Mouse (Mus musculus) stomach, postnatal 0 days (tissue): ENCODE measurements around the gene Etv5. TPM values are rescaled to one million over a fixed set of nuclear protein-coding genes. Genes with fewer than 3 reads are reported as not detected.

Source experiments
- ATAC-seq: fragments of 200-750 bp; cut with Nextera tagmentation; 2 replicates; pipeline ENCODE4 v1.8.0; 2017; ENCODE audit not compliant: low FRiP score, low TSS enrichment
- DNase-seq: peaks from one replicate; pipeline ENCODE4 v3.0.0-alpha.2; 2016; ENCODE audit warnings: low spot score
- H3K27ac ChIP-seq: fragments of 300-500 bp; sonication (generic); replicated peaks from 2 replicates; pipeline ENCODE4 v1.5.1; 2014; ENCODE audit warnings: mild to moderate bottlenecking, control low read depth
- H3K27me3 ChIP-seq: fragments of 300-500 bp; sonication (generic); 2 replicates; pipeline ENCODE4 v1.6.1; 2014; ENCODE audit warnings: low read length; ENCODE audit not compliant: control insufficient read depth, insufficient read depth
- H3K36me3 ChIP-seq: fragments of 300-500 bp; sonication (generic); 2 replicates; pipeline ENCODE4 v1.6.1; 2014; ENCODE audit warnings: low read length, mixed read lengths; ENCODE audit not compliant: control insufficient read depth, insufficient read depth
- H3K4me1 ChIP-seq: fragments of 300-500 bp; sonication (generic); replicated peaks from 2 replicates; pipeline ENCODE4 v1.6.1; 2014; ENCODE audit warnings: antibody characterized with exemption; ENCODE audit not compliant: control insufficient read depth, insufficient read depth
- H3K4me2 ChIP-seq: fragments of 300-500 bp; sonication (generic); replicated peaks from 2 replicates; pipeline ENCODE4 v1.6.1; 2014; ENCODE audit warnings: low read depth, mild to moderate bottlenecking, control low read depth, moderate library complexity
- H3K4me3 ChIP-seq: fragments of 300-500 bp; sonication (generic); 2 replicates; pipeline ENCODE4 v1.5.1; 2014; ENCODE audit warnings: low read depth, low read length, control low read depth
- H3K9ac ChIP-seq: fragments of 300-500 bp; sonication (generic); 2 replicates; pipeline ENCODE4 v1.6.1; 2014; ENCODE audit warnings: mild to moderate bottlenecking, low read length, control low read depth, mixed read lengths
- H3K9me3 ChIP-seq: fragments of 300-500 bp; sonication (generic); 2 replicates; pipeline ENCODE4 v1.6.1; 2016; ENCODE audit warnings: low read length; ENCODE audit not compliant: control insufficient read depth
- CTCF ChIP-seq: IDR thresholded peaks from 2 replicates; pipeline ENCODE4 v1.5.1; 2016; ENCODE audit warnings: antibody characterized with exemption, low read depth, mild to moderate bottlenecking, moderate library complexity
- EP300 ChIP-seq: optimal IDR thresholded peaks from 2 replicates; pipeline ENCODE3; 2016; ENCODE audit warnings: antibody characterized with exemption
- WGBS: fragments of 180-500 bp; shearing (Covaris S2); extraction: QIAGEN DNeasy Blood & Tissue Kit; methylation state at CpG from one replicate; pipeline ENCODE4 v1.1.7; 2014; 5-methylcytosine and 5-hydroxymethylcytosine counted together
- polyA plus RNA-seq: library from polyadenylated mRNA; unstranded; fragments of >200 nt; fragmentation: Nextera tagmentation; extraction: Ambion mirVana; gene quantifications from 2 replicates; pipeline ENCODE4 v1.2.1, GENCODE M21; 2015

Etv5 gene
- polyA plus RNA-seq, 1 experiment from 2014 or later = 6.0 TPM

DNA sequence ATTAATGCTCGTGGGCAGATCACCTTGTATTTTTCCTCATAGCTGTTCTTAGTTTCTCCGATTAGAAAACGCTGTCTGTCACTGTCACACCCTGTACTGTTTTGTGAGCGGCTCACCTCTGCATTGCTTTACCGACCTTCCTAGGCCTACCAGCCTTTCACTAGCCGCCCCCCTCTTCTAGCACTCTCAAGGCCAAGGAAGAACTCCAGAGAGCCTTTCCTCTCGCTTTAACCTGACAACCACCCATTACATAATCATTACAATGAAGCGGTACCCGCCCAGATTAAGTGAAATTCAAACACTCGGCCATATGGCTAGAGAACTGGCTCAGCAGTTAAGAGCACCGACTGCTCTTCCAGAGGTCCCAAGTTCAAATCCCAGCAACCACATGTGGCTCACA is 41.2 kb downstream of the Etv5 start:
- WGBS = 78% methylated on average over 11 of the region's 11 CpGs
- Histone ChIP-seq H3K4me3 (no peak overlapping the region), H3K36me3 (no peaks in the 10 kb centered on the region; the same call in 1 of the 2 replicates), H3K27me3 (no peaks in the 10 kb centered on the region), H3K9ac (no peak overlapping the region), H3K4me2 (no peak overlapping the region), H3K4me1 (no peaks in the 10 kb centered on the region), H3K27ac (no peak overlapping the region), H3K9me3 (no peaks in the 10 kb centered on the region)
- DNase-seq (no peak), ATAC-seq (no peak)
- no peak for TF ChIP-seq EP300
- no peak for TF ChIP-seq CTCF

DNA sequence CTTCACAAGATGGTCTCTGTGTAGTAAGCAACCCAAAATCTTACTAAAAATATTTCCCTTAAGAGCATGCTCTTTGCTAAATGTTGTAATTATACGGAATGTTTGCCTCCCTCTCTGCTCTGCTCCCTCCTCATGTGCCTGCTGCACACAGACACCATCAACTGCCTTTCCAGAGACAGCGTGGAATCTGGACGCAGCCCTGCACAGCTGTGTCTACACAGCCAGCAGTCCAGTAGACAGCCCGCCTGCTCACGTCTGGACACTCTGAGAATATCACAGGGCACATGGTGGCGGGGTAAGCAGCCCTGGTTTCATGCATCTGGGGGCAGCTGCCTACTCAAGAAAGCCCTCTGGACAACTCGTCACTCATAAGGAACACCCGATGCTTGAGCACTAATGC is 43.1 kb downstream of the Etv5 start:
- TF ChIP-seq EP300 = no peak
- no peak for TF ChIP-seq CTCF
- DNase-seq = no peak
- no peaks in the 10 kb centered on the region for H3K9me3 ChIP-seq
- H3K27me3 ChIP-seq = no peaks in the 10 kb centered on the region
- ATAC-seq = no peak
- no peak overlapping the region for H3K4me2 ChIP-seq
- 67% methylated on average over 8 of the region's 8 CpGs for WGBS
- no peaks in the 10 kb centered on the region; the same call in 1 of the 2 replicates for H3K36me3 ChIP-seq
- no peak overlapping the region for H3K27ac ChIP-seq
- H3K4me3 ChIP-seq = no peak overlapping the region
- H3K9ac ChIP-seq = no peak overlapping the region
- H3K4me1 ChIP-seq = no peaks in the 10 kb centered on the region

DNA sequence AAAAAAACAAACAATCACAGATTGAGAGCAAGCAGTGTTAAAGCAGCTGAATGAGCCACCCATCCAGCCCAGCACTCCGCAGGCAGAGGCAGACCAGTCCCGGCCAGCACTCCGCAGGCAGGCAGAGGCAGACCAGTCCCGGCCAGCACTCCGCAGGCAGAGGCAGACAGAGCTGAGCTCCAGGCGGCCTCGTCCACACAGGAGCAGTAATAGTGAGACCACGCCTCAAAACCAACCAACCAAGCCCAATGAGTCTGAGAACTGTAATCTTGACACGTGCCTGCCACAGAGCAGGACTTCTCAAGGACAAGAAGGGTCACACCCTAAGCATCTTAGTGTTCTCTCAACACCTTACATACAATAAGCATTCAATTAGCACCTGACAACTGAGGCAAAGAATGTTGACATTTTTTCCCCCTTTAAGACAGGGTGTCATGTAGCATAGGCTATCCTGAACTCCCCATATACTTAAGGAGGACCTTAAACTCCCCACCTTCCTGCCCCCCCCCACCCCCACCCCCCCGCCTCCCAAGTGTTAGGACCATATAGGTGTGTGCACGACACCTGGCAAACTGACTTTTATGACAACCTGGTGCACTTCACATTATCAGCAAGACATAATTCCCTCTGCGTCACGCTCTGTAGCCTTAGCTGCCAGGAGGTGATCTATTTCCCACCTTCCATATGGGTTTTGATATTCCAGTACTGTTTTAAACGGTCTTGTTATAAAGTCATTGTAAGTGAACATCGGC is 44.2 kb downstream of the Etv5 start:
- no peaks in the 10 kb centered on the region for H3K4me1 ChIP-seq
- H3K9me3 ChIP-seq = no peaks in the 10 kb centered on the region
- DNase-seq (no peak), ATAC-seq (no peak)
- no peak overlapping the region for H3K4me3 ChIP-seq
- no peak for TF ChIP-seq CTCF
- TF ChIP-seq EP300 = no peak
- no peak overlapping the region for H3K4me2 ChIP-seq
- H3K9ac ChIP-seq = no peak overlapping the region
- H3K27me3 ChIP-seq = no peaks in the 10 kb centered on the region
- 69% methylated on average over 15 of the region's 15 CpGs for WGBS
- H3K36me3 ChIP-seq = no peaks in the 10 kb centered on the region
- no peak overlapping the region for H3K27ac ChIP-seq

DNA sequence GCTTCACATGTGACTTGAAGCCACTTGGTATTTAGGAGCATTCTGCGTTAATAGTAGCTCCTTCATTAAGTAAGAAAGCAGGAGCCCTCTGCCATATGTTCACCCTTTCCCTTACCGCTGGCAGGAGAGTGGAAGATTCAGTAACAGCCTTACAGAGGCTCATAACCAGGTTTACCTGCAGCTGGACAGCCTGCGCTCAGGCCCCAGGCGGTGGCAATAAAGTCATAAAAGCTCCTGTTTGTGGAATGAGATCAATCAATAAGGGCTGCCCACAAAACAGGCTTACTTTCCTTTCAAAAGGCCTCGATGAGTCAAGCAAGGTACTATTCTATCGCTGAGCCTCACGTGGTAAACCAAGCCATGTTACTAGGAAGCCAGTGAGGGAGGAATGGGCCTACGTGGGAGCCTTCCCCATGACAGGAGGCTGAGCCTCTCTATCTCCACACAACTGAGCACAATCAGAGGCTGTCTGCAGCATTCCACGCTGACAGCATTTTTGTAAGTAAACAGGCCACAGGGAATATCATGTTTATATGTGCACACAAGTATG is 49.1 kb downstream of the Etv5 start:
- DNase-seq = no peak
- 75% methylated on average over 9 of the region's 9 CpGs for WGBS

DNA sequence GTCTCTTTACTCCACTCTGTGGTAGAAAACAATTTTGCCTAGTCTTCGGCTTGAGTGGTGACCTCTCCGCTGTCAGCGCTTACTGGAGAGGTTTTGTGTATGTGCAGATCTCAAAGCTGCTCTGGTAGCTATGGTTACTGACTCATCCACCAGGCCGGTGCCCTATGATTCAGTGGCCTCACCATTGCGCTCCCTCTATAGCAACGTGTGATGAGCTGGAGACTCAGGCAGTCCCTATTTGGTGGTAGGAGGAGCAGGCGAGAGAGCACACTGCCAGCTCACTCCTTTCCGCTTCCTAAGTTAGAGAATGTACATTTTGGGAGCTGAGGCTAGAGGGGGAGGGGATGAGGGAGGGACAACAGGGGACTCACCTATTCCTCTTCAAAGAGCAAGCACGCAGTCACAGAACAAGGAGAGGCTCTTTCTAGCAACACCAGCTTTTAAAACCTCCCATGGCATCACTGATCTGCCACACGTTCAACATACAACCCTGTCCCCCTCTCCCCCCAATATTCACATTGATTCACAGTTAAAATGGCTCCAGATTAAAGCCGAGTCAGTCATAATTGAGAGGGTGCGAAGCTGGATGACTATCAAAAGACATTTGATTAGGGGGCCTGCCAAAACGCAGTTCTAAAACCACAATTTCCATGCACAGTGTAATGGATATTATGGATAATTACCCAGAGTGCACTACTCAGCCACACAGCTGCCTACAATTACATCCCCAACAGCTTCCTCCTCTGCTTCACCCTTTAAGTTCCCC is 50.2 kb downstream of the Etv5 start:
- WGBS = 72% methylated on average over 13 of the region's 13 CpGs
- ATAC-seq (peak; percentile 51; the same call in 1 of the 2 replicates), DNase-seq (no peak)

More for the DNA sequence above, 49.1 kb downstream of the Etv5 start:
- Histone ChIP-seq H3K9me3 (no peaks in the 10 kb centered on the region), H3K4me1 (no peaks in the 10 kb centered on the region), H3K4me2 (no peak overlapping the region), H3K27ac (no peak overlapping the region), H3K36me3 (no peaks in the 10 kb centered on the region), H3K9ac (no peak overlapping the region), H3K4me3 (no peak overlapping the region), H3K27me3 (no peaks in the 10 kb centered on the region)
- TF ChIP-seq CTCF (no peak), EP300 (no peak)
- no peak for ATAC-seq

More for the DNA sequence above, 50.2 kb downstream of the Etv5 start:
- H3K9me3 ChIP-seq = no peaks in the 10 kb centered on the region
- H3K4me3 ChIP-seq = no peak overlapping the region
- no peak overlapping the region for H3K9ac ChIP-seq
- H3K27me3 ChIP-seq = no peaks in the 10 kb centered on the region
- no peaks in the 10 kb centered on the region for H3K36me3 ChIP-seq
- TF ChIP-seq EP300 = no peak
- TF ChIP-seq CTCF = no peak
- H3K27ac ChIP-seq = no peak overlapping the region
- H3K4me2 ChIP-seq = no peak overlapping the region
- no peaks in the 10 kb centered on the region for H3K4me1 ChIP-seq
